9 mouse cellular contexts compared by ENCODE assay signal in the genomic region with DNA sequence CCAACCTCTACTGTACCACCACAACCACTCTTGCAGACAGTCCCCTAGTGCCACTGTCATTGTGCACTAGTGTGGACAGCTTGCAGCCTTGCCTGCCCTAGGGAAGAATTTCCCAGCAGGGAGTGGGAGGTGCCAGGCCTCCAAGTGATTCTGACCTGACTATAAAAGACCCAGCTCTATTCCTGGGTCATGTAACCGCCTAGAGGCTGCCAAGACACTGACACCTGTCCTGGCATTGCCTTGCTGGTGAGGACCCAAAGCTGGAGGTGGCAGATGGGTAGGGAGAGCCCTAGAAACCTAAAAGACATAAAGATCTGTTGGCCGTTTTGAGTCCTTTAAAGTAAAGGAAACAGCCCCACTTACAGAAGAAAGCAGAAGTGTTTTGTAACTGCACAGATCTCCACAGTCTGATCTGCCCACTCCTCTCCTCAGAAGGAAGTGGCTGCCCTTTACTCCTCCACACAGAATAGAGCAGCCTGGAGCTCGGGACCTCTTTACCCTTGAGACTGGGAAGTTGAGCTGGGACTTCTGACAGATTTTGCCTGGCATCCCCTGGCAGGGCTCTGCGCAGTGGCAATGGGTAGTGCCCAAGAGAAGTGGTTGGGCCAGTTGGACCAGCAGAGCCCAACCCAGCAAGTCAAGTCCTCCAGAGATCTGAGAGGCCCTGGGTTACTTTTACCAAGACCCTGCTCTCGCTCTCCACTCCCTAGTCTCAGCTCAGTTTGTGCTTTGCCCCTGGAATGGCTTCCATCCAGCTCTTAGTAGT. TPM values are rescaled to one million over a fixed set of nuclear protein-coding genes. Genes with fewer than 3 reads are reported as not detected.
DNase-seq lines count a peak whose midpoint lies in the region; ATAC-seq lines count a peak whose summit lies in the region.
"Had no signal": no experiment of that assay in that cellular context is flagged by ENCODE, and none has a peak within 500 bp of the region (broad histone marks: within the 10 kb centered on the region; RNA-seq: fewer than 3 reads in every experiment).

No protein-coding gene starts in this region.

- H3K4me1 ChIP-seq in kidney, embryonic 14.5 days (ENCODE audit: control insufficient read depth, insufficient read depth, low read length) = peaks cover 8% of the 10 kb centered on the region; the same call in 1 of the 2 replicates
- H3K4me1 ChIP-seq in megakaryocyte, embryonic 14.5 days = peaks cover 97% of the 10 kb centered on the region

- no peak overlapping the region for H3K4me2 ChIP-seq in kidney, embryonic 14.5 days (replicated peaks; ENCODE audit: low read depth, low read length)

- no peaks in the 10 kb centered on the region for H3K9me3 ChIP-seq in kidney, embryonic 14.5 days (ENCODE audit: control insufficient read depth, low read length)
- H3K9me3 ChIP-seq in megakaryocyte, embryonic 14.5 days = no peaks in the 10 kb centered on the region

- ATAC-seq in kidney, embryonic 14.5 days (ENCODE audit: low FRiP score, low TSS enrichment) = no peak
- peak; percentile 48 for ATAC-seq in common myeloid progenitor, adult 5-6 weeks (replicated peaks; ENCODE audit: low read depth, poor library complexity, severe bottlenecking)
- ATAC-seq in activated CD4-positive, CD25-positive, alpha-beta regulatory T cell, adult 4 months = no peak

- WGBS in kidney, embryonic 14.5 days = 54% methylated on average over 5 of the region's 5 CpGs

- H3K27me3 ChIP-seq in kidney, embryonic 14.5 days (ENCODE audit: control insufficient read depth, insufficient read depth, low read length) = no peaks in the 10 kb centered on the region
- peaks cover under 1% of the 10 kb centered on the region for H3K27me3 ChIP-seq in megakaryocyte, embryonic 14.5 days (replicated peaks)
- H3K27me3 ChIP-seq: Patski had no signal

- H3K9ac ChIP-seq in kidney, embryonic 14.5 days (ENCODE audit: low read depth, low read length) = no peak overlapping the region

- peak; percentile 76 for DNase-seq in kidney, adult 11 months
- DNase-seq in kidney, adult 8-10 months = peak; percentile 55 to 70
- no peak for DNase-seq in frontal cortex, postnatal 14 days (ENCODE audit: low spot score in 2 of 2)
- no peak for DNase-seq in adrenal gland, postnatal 25 days

- no peaks in the 10 kb centered on the region for H3K36me3 ChIP-seq in kidney, embryonic 14.5 days (ENCODE audit: control insufficient read depth, insufficient read depth, low read length)
- no peaks in the 10 kb centered on the region for H3K36me3 ChIP-seq in megakaryocyte, embryonic 14.5 days (replicated peaks; ENCODE audit: low read length)

- H3K4me3 ChIP-seq in kidney, embryonic 14.5 days (ENCODE audit: low read length) = no peak overlapping the region
- H3K4me3 ChIP-seq in megakaryocyte, embryonic 14.5 days (replicated peaks) = peak overlapping the region; percentile 47

- H3K27ac ChIP-seq in kidney, embryonic 14.5 days (ENCODE audit: low read depth, low read length) = no peak overlapping the region

RNA-seq across cellular contexts. Expression of a gene that starts 5.0 kb away (rescaled TPM):
- 33.4 and 37.0 TPM in 2 replicates for polyA plus RNA-seq in kidney, embryonic 14.5 days (2014; fragmentation: Nextera tagmentation; extraction: Ambion mirVana)
- 80.4 and 81.1 TPM in 2 replicates for total RNA-seq in common myeloid progenitor, adult 5-6 weeks (2017)
- 32.1 and 64.4 TPM in 2 replicates for polyA plus RNA-seq in megakaryocyte, embryonic 14.5 days (2012; ENCODE audit: insufficient read depth, low replicate concordance)
- 10 to 100 TPM; 29.4 to 30.1 TPM for polyA plus RNA-seq in activated CD4-positive, CD25-positive, alpha-beta regulatory T cell, adult 4 months (2017; shearing (Covaris generic))
- total RNA-seq in adrenal gland, postnatal 25 days (2021) = 210 and 237 TPM in 2 replicates

RNA-seq across cellular contexts. Expression of a gene that starts 23.2 kb away (rescaled TPM):
- polyA plus RNA-seq in kidney, embryonic 14.5 days (2014; fragmentation: Nextera tagmentation; extraction: Ambion mirVana) = 11.6 and 19.4 TPM in 2 replicates
- 15.8 and 18.3 TPM in 2 replicates for total RNA-seq in common myeloid progenitor, adult 5-6 weeks (2017)
- polyA plus RNA-seq in megakaryocyte, embryonic 14.5 days (2012; ENCODE audit: insufficient read depth, low replicate concordance) = 2.6 and 9.1 TPM in 2 replicates
- 10 to 100 TPM; 12.9 to 13.1 TPM for polyA plus RNA-seq in activated CD4-positive, CD25-positive, alpha-beta regulatory T cell, adult 4 months (2017; shearing (Covaris generic))
- total RNA-seq in adrenal gland, postnatal 25 days (2021) = 23.7 and 32.8 TPM in 2 replicates

Comparison
In these comparisons a context has a peak if more than half of its experiments do, and no peak if none do; other contexts are left out.
1. DNase-seq: peak in kidney, adult 11 months (single experiment) and kidney, adult 8-10 months (2 of 2); none in frontal cortex, postnatal 14 days (0 of 2) and adrenal gland, postnatal 25 days (single experiment).